Mouse (Mus musculus) gastrocnemius, postnatal 14 days (tissue): ENCODE data around the gene Sh3bp4. TPM values are rescaled to one million over a fixed set of nuclear protein-coding genes. Genes with fewer than 3 reads are reported as not detected.

ENCODE experiments used
- DNase-seq: peaks from one replicate; pipeline ENCODE4 v3.0.0; 2021; ENCODE audit warnings: mixed read lengths
- intact Hi-C: fragments of 180-260 bp; cut with DNase I; formaldehyde crosslinking; loops from one replicate; pipeline ENCODE4 v1.15.1; 2025; ENCODE audit warnings: low total_unique reads
- total RNA-seq, 2 experiments: library from RNA; stranded (reverse); gene quantifications; 2 replicates each; pipeline ENCODE4 v1.2.3; 2021

Sh3bp4 gene
- total RNA-seq, 2 experiments from 2014 or later, result 5.1 to 6.9 TPM

DNA sequence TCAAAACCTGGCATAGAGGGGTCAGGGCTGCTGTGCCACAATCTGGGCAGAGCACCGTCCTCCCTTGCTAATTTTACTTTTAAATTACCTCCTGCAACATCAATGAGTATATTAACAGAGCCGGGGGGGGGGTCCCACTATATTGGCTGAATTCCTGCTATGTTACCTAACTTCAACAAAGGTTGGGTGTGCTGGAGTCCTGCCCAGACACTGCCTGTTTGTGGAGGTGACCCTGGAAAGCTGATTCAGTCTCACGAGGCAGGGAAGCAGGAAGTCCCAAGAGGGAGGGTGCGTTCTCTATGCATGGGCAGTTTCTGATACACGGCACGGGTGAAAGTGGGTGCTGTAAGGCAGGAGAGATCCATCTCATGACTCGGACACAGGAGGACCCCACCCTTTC is 82.4 kb downstream of the Sh3bp4 start:
- intact Hi-C loops, result no loop called here
- DNase-seq, result no peak

- intact Hi-C loops, result no loop called here
- DNase-seq, result no peak
Observed at GRCm38 (mm10) chr1:89153203-89153602, 83.0 kb downstream of the Sh3bp4 start.

DNA sequence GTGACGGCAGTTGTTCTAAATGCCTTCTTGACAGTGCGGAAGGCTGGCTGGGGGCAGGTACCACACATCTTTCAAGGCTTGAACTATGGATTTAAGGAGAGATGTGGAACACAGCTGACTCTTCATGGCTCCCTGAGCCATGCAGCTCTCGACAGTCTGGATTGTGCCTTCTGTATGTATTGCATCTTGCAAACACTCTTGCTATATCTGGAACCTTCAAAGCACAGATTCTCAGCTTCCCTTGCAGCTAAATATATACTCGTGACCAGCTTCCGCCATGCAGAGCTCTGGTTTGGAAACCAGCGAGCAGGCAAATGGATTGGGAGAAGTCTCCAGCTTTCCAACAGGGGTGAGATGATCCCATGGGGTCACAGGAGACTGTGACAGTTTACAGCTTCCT is 93.3 kb downstream of the Sh3bp4 start:
- no peak for DNase-seq
- intact Hi-C loops, result no loop called here

DNA sequence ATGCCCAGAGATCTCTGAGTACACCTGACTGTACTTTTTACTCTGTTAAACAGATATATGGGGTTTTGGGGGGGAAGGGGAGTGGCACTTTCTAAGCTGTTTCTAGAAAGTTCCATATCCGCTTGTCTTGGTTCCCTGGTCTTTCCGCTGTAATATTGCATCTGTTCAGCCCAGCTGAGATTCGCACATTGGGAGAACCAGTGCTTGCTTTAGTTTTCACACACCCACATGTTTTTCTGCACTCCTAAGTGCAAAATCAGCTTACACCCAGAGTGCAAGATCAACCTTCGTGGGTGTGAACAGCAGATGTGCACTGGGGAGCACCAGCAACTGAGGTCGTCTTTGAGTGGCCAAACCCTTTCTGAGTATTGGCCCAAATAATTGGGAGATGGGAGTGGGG is 94.1 kb downstream of the Sh3bp4 start:
- intact Hi-C loops, result no loop called here
- DNase-seq, result no peak

GRCm38 (mm10) chr1:89164685-89165084 is 94.5 kb downstream of the Sh3bp4 start:
- DNase-seq, result no peak
- intact Hi-C loops, result no loop called here

GRCm38 (mm10) chr1:89166814-89167249 is 96.6 kb downstream of the Sh3bp4 start:
- intact Hi-C loops, result no loop called here
- DNase-seq, result no peak

GRCm38 (mm10) chr1:89171275-89171767 is 101.1 kb downstream of the Sh3bp4 start:
- intact Hi-C loops, result no loop called here
- no peak for DNase-seq

- DNase-seq, result no peak
- intact Hi-C loops, result no loop called here
Observed at GRCm38 (mm10) chr1:89174621-89175020, 104.4 kb downstream of the Sh3bp4 start.

- intact Hi-C loops, result no loop called here
- DNase-seq, result no peak
Observed at GRCm38 (mm10) chr1:89175355-89175754, 105.1 kb downstream of the Sh3bp4 start.

GRCm38 (mm10) chr1:89183261-89183831 is 113.1 kb downstream of the Sh3bp4 start:
- DNase-seq, result peak; percentile 23
- intact Hi-C loops, result loop anchor here (10.0 kb wide), 1 partner anchor 59 kb away; no protein-coding TSS in a partner anchor

DNA sequence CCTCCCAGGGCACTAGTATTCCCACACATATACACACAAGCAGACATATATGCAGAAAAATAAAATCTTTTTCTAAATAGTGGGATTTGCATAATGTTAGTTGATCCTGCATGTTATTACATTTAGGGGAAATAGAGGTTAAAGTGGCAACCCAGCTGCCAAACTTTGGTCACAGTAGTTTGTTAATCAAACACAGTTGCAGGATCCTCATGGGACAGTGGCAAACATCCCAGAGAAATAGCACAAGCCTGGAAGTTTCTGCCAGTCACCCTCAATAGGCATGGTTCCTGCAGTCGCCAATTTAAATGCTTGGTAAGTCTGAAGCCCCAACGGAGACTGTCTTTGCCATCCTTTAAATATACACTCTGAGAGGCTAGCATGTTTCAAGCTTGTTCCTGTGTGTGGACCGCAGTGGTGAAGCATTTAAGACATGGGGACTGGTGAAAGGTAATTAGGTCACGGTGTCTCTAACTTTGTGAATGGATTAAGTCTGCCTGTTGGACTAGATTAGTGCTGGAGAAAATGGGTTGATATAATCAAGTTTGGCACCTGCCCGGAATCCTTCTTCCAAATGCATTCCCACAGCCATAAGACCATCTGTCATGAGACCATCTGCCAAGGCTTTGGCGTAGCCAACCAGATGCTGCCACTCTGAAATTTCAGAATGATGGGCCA is 114.0 kb downstream of the Sh3bp4 start:
- no peak for DNase-seq
- intact Hi-C loops, result loop anchor here (10.0 kb wide), 1 partner anchor 59 kb away; no protein-coding TSS in a partner anchor

DNA sequence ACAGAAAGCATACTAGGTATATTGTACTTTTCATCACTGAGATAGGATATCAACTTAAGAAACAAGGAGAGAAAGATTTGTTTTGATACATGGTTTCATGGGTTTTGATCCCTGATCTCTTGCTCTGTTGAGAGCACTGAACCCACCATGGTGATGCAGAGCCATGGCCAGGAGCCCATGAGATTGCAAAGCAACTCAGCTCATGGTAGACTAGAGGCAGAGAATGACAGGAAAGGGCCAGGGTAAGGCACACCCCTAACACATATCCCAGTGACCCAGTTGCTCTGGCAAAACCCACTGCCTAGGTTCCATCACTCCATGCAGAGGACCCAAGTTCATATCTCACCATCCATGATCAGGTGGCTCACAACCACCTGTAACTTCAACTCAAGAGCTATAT is 114.6 kb downstream of the Sh3bp4 start:
- intact Hi-C loops, result loop anchor here (10.0 kb wide), 1 partner anchor 60 kb away; no protein-coding TSS in a partner anchor
- no peak for DNase-seq

GRCm38 (mm10) chr1:89187441-89187840 is 117.2 kb downstream of the Sh3bp4 start:
- intact Hi-C loops, result loop anchor here (10.0 kb wide), 1 partner anchor 63 kb away; no protein-coding TSS in a partner anchor
- DNase-seq, result no peak

- intact Hi-C loops, result loop anchor here (10.0 kb wide), 1 partner anchor 63 kb away; no protein-coding TSS in a partner anchor
- DNase-seq, result no peak
Observed at GRCm38 (mm10) chr1:89188091-89188490, 117.9 kb downstream of the Sh3bp4 start.

DNA sequence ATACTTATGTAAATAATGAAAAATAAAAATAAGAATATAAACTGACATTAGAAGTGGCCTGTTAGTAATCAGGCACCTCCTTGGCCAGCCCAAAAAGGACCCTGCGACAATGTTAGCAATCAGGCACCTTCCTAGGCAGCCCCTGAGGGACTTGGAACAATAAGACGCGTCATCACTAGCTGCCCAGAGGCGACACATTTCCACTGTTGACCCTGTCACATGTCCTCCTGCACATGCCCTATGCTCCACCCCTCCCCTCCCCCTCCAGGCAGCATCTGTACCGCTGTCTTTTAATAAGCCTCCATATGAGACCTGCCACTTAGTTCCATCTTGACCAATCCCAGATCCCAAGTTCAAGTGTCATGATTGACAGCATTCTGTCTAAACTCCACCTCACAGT is 119.0 kb downstream of the Sh3bp4 start:
- intact Hi-C loops, result loop anchor here (10.0 kb wide), 1 partner anchor 64 kb away; no protein-coding TSS in a partner anchor
- no peak for DNase-seq

DNA sequence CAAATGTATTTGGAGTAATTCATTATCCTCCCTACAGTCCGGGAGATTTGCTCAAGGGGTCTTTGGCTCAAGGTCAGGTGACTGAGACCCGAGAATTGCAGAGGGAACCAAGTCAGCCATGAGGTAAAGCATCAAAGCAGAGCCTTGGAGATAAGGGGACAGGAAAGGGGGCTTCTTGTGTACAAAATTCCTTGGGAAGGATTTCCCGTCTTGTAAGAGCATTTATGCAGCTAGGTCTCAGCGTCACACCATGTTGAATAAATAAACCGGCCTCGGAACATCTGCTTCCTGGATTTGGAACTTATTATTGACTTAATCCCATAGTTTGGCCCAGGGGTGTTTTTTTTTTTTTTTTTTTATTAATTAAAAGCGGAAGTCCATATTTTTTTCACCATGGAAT is 120.4 kb downstream of the Sh3bp4 start:
- intact Hi-C loops, result no loop called here
- no peak for DNase-seq

GRCm38 (mm10) chr1:89191127-89191740 is 121.0 kb downstream of the Sh3bp4 start:
- intact Hi-C loops, result no loop called here
- peak; percentile 81 for DNase-seq

- intact Hi-C loops, result no loop called here
- peak; percentile 37 for DNase-seq
Observed at GRCm38 (mm10) chr1:89192536-89193220, 122.5 kb downstream of the Sh3bp4 start.

GRCm38 (mm10) chr1:89193576-89193975 is 123.4 kb downstream of the Sh3bp4 start:
- DNase-seq, result no peak
- intact Hi-C loops, result no loop called here
